Mouse (Mus musculus): Measurements from ENCODE around the gene Brox. TPM values are rescaled to one million over a fixed set of nuclear protein-coding genes. Genes with fewer than 3 reads are reported as not detected.

Gene Brox
- polyA plus RNA-seq (2017; shearing (Covaris generic)): 56.8 TPM

DNA sequence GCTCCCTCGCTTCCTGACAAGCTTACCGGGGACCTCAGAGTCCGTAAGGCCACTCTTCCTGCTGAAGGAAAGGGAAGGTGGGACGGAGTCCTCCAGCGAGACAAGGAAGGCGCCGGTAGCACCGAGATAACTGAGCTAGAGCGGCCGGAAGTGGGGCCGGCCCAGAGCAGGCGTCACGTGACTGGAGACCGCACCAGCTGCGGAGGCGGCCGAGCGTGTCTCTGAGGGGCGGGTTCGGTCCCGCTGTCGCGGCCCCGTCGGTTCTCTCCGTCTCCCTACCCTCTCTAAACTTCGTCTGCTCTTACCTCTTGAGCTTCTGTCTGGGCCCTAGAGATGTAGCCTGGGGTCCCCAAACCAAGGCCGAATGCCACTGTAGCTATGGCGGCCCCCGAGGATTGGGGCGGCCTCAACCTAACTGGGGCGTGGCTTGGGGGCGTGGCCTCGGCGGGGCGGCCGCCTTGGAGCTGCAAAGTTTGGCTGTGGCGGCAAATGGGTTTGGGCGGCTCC, at the start of gene Brox:
Brox (minus strand) TSS at position 393 of the 507 bp plus-strand sequence.

DNA sequence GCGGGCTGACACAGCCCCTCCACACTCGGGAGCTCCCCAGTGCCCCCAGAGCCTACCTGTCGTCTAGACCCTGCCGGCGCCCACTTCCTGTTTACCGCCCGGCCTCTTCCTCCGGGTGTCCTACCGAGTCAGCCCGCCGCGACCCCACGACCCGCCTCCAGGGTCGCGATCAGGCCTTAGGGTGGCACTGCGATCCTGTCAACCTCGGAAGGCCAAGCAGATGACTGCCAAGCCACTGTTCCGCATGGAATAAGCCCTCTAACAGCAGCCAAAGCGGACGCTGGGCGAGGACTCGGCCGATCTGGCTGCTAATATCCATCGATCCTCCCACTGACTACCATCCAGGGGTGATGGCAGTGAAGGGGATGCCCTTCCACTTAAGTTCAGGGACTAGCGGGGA, 604 bp downstream of the Brox start, which contains the start of gene Aida:
Aida (plus strand) TSS at position 126 of the 400 bp plus-strand sequence.

Other genes starting within 250 kb of the Brox start
- 21.1 TPM for gene Disp1, start 75.7 kb downstream of the Brox start, polyA plus RNA-seq (2017; shearing (Covaris generic))
- gene Aida, start 679 bp downstream of the Brox start, polyA plus RNA-seq (2017; shearing (Covaris generic)): 25.2 TPM
- gene Mia3, start 72.3 kb upstream of the Brox start, polyA plus RNA-seq (2017; shearing (Covaris generic)): 188 TPM
- gene Taf1a, start 91.7 kb upstream of the Brox start, polyA plus RNA-seq (2017; shearing (Covaris generic)): 30.1 TPM
- not detected for gene Hhipl2, start 120.9 kb upstream of the Brox start, polyA plus RNA-seq (2017; shearing (Covaris generic))

All from CD4-positive, CD25-positive, alpha-beta regulatory T cell (primary cell).